Mouse (Mus musculus): Measurements from ENCODE around the gene Slc15a3. TPM values are rescaled to one million over a fixed set of nuclear protein-coding genes. Genes with fewer than 3 reads are reported as not detected.

Slc15a3 gene
- polyA plus RNA-seq, 1 experiment = 29.4 TPM

DNA sequence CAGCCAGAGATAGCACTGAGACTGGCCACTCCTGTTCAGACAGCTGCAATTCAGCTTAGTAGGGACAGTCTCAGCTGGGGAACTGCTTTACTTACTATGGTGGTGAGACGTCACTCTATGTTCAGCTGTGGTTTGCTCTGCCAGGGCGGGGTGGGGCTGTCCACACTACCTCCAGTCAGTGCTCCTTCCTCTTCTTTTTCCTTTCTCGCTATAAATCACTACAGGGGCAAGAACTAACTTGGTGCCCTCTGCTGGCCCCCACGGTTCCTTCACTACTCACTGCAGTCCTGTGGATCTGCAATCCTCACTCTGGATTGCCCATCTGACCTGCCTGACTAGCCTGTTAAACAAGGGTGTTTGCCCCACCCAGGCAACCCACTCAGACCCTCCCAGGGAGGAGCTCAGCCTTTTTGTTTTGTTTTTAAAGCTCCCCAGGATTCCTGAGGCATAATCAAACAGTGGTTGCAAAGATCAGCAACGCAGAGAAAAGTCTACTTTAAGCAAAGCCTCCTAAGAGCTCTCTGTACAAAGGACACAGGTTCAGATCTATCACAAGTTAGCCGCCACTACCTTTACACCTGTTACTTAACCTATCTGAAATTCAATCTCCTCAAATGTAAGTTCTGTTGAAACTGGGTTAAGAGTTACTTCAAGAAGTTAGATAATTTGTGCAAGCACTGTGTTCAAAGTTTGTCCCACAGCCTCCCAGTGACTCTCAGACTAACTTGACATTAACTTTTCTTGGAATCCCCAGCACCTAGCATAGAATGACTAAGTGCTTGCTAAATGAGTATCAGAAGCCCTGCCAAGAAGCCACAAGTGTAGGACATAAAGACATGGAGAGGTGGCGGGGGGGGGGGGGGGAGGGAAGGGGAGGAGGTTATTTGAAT, 40.8 kb downstream of the Slc15a3 start:
- Histone ChIP-seq H3K4me3 (replicated peaks) (peak overlapping the region; percentile 92), H3K36me3 (replicated peaks; ENCODE audit: low read length) (no peaks in the 10 kb centered on the region), H3K4me1 (peaks cover 27% of the 10 kb centered on the region), H3K27me3 (replicated peaks) (peaks cover 25% of the 10 kb centered on the region), H3K9me3 (peaks cover 8% of the 10 kb centered on the region)
- no peak for TF ChIP-seq FLI1 (IDR thresholded peaks at IDR 0.05; ENCODE audit: low read length)
- TF ChIP-seq GATA1 (IDR thresholded peaks at IDR 0.05; ENCODE audit: borderline replicate concordance, low read length) = no peak

- Histone ChIP-seq H3K27me3 (replicated peaks) (peaks cover 19% of the 10 kb centered on the region), H3K4me1 (peaks cover 27% of the 10 kb centered on the region), H3K4me3 (replicated peaks) (peak overlapping the region; percentile 92), H3K9me3 (peaks cover 13% of the 10 kb centered on the region), H3K36me3 (replicated peaks; ENCODE audit: low read length) (no peaks in the 10 kb centered on the region)
- no peak for TF ChIP-seq GATA1 (IDR thresholded peaks at IDR 0.05; ENCODE audit: borderline replicate concordance, low read length)
- TF ChIP-seq FLI1 (IDR thresholded peaks at IDR 0.05; ENCODE audit: low read length) = no peak
These were observed 41.5 kb downstream of the Slc15a3 start for GRCm38 (mm10) chr19:10880975-10881425.

DNA sequence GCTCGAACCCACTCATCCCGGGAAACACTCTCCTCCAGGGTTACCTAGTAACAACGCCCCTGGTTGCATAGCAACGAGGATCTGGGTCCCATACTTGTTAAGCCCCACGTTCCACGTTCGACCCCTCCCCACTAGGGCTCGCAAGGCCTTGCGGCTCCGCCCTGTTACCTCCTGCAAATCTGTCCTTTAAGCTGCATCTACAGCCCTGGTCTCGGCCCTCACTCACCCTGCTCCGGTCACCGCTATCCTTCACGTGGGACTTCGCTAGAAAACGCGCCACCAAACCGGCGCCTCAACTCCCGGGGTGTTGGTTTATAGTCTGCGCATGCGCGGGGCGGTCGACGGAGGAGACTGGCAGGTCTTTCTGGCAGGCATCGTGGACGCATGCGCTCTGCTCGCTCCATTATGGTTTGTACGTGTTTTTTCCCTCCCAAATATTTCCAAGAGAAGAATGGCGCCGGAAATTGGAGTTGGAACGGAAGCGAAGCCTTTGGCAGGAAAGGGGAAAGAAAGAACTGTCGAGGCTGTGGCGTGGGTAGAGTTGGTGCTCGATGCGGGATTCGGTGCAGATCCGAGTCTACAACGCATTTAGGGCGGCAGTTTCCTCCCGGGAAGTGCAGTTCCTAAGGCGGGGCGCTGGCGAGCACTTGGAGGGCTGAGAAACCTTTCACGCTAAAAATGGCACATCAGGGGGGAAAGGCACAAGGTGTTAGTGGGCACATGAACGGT, 42.1 kb downstream of the Slc15a3 start, which contains the start of gene Tmem109:
Tmem109 (minus strand) TSS at position 576 of the 729 bp plus-strand sequence.
- peaks cover 19% of the 10 kb centered on the region for H3K9me3 ChIP-seq
- peaks cover 27% of the 10 kb centered on the region for H3K4me1 ChIP-seq
- no peaks in the 10 kb centered on the region for H3K36me3 ChIP-seq (replicated peaks; ENCODE audit: low read length)
- H3K4me3 ChIP-seq (replicated peaks) = peak within 1 kb of the TSS; percentile 92
- TF ChIP-seq FLI1 (IDR thresholded peaks at IDR 0.05; ENCODE audit: low read length) (no peak), GATA1 (IDR thresholded peaks at IDR 0.05; ENCODE audit: borderline replicate concordance, low read length) (no peak)
- peaks cover 18% of the 10 kb centered on the region for H3K27me3 ChIP-seq (replicated peaks)

- Histone ChIP-seq H3K9me3 (peaks cover 7% of the 10 kb centered on the region), H3K4me3 (replicated peaks) (no peak overlapping the region), H3K36me3 (replicated peaks; ENCODE audit: low read length) (peaks cover 4% of the 10 kb centered on the region), H3K4me1 (peaks cover 21% of the 10 kb centered on the region), H3K27me3 (replicated peaks) (peaks cover 3% of the 10 kb centered on the region)
- no peak for TF ChIP-seq FLI1 (IDR thresholded peaks at IDR 0.05; ENCODE audit: low read length)
- TF ChIP-seq GATA1 (IDR thresholded peaks at IDR 0.05; ENCODE audit: borderline replicate concordance, low read length) = no peak
These were observed 52.7 kb downstream of the Slc15a3 start for GRCm38 (mm10) chr19:10892201-10892600.

GRCm38 (mm10) chr19:10895016-10895528, 55.5 kb downstream of the Slc15a3 start, which contains the start of gene Prpf19:
TSS of gene Prpf19 (plus strand) at chr19:10895231.
- TF ChIP-seq GATA1 (IDR thresholded peaks at IDR 0.05; ENCODE audit: borderline replicate concordance, low read length) (no peak), FLI1 (IDR thresholded peaks at IDR 0.05; ENCODE audit: low read length) (peak; percentile 88)
- Histone ChIP-seq H3K9me3 (no peaks in the 10 kb centered on the region), H3K27me3 (replicated peaks) (no peaks in the 10 kb centered on the region), H3K4me3 (replicated peaks) (peak within 1 kb of the TSS; percentile 96), H3K4me1 (peaks cover 38% of the 10 kb centered on the region), H3K36me3 (replicated peaks; ENCODE audit: low read length) (peaks cover 32% of the 10 kb centered on the region)

- TF ChIP-seq GATA1 (IDR thresholded peaks at IDR 0.05; ENCODE audit: borderline replicate concordance, low read length) (no peak), FLI1 (IDR thresholded peaks at IDR 0.05; ENCODE audit: low read length) (no peak)
- H3K27me3 ChIP-seq (replicated peaks) = no peaks in the 10 kb centered on the region
- peak overlapping the region; percentile 96 for H3K4me3 ChIP-seq (replicated peaks)
- H3K36me3 ChIP-seq (replicated peaks; ENCODE audit: low read length) = peaks cover 39% of the 10 kb centered on the region
- peaks cover 38% of the 10 kb centered on the region for H3K4me1 ChIP-seq
- no peaks in the 10 kb centered on the region for H3K9me3 ChIP-seq
These were observed 56.2 kb downstream of the Slc15a3 start for GRCm38 (mm10) chr19:10895708-10896107.

GRCm38 (mm10) chr19:10896849-10897248, 57.3 kb downstream of the Slc15a3 start:
- H3K4me3 ChIP-seq (replicated peaks) = no peak overlapping the region
- peaks cover 38% of the 10 kb centered on the region for H3K4me1 ChIP-seq
- H3K27me3 ChIP-seq (replicated peaks) = no peaks in the 10 kb centered on the region
- TF ChIP-seq FLI1 (IDR thresholded peaks at IDR 0.05; ENCODE audit: low read length) (no peak), GATA1 (IDR thresholded peaks at IDR 0.05; ENCODE audit: borderline replicate concordance, low read length) (no peak)
- H3K9me3 ChIP-seq = no peaks in the 10 kb centered on the region
- peaks cover 50% of the 10 kb centered on the region for H3K36me3 ChIP-seq (replicated peaks; ENCODE audit: low read length)

- H3K9me3 ChIP-seq = no peaks in the 10 kb centered on the region
- no peak overlapping the region for H3K4me3 ChIP-seq (replicated peaks)
- H3K4me1 ChIP-seq = peaks cover 38% of the 10 kb centered on the region
- TF ChIP-seq GATA1 (IDR thresholded peaks at IDR 0.05; ENCODE audit: borderline replicate concordance, low read length) (no peak), FLI1 (IDR thresholded peaks at IDR 0.05; ENCODE audit: low read length) (no peak)
- H3K36me3 ChIP-seq (replicated peaks; ENCODE audit: low read length) = peaks cover 57% of the 10 kb centered on the region
- H3K27me3 ChIP-seq (replicated peaks) = no peaks in the 10 kb centered on the region
These were observed 58.0 kb downstream of the Slc15a3 start for GRCm38 (mm10) chr19:10897491-10897890.

GRCm38 (mm10) chr19:10900315-10900714, 60.8 kb downstream of the Slc15a3 start:
- Histone ChIP-seq H3K27me3 (replicated peaks) (no peaks in the 10 kb centered on the region), H3K4me1 (peaks cover 32% of the 10 kb centered on the region), H3K4me3 (replicated peaks) (no peak overlapping the region), H3K36me3 (replicated peaks; ENCODE audit: low read length) (peaks cover 85% of the 10 kb centered on the region), H3K9me3 (no peaks in the 10 kb centered on the region)
- TF ChIP-seq FLI1 (IDR thresholded peaks at IDR 0.05; ENCODE audit: low read length) (no peak), GATA1 (IDR thresholded peaks at IDR 0.05; ENCODE audit: borderline replicate concordance, low read length) (no peak)
